Mouse (Mus musculus): ENCODE results near the gene Rgma.
A peak's percentile ranks its signal among the peaks of the same experiment; 100 is the strongest.

Rgma gene

GRCm38 (mm10) chr7:73371587-73372321 is 3.6 kb upstream of the Rgma start:
- DNase-seq: peak in 1 of 2 experiments; percentile 43

- peak; percentile 87 to 92 for DNase-seq
Observed at GRCm38 (mm10) chr7:73372352-73372970, 2.8 kb upstream of the Rgma start.

- DNase-seq: peak in 1 of 2 experiments; percentile 30
Observed at GRCm38 (mm10) chr7:73374727-73375126, 582 bp upstream of the Rgma start.

- peak; percentile 43 to 65 for DNase-seq
Observed at GRCm38 (mm10) chr7:73376101-73377001, 1.0 kb downstream of the Rgma start.

GRCm38 (mm10) chr7:73377307-73377706 is 2.0 kb downstream of the Rgma start:
- no peak for DNase-seq

GRCm38 (mm10) chr7:73378034-73378433 is 2.7 kb downstream of the Rgma start:
- DNase-seq: no peak

GRCm38 (mm10) chr7:73382843-73383242 is 7.5 kb downstream of the Rgma start:
- DNase-seq: no peak

GRCm38 (mm10) chr7:73388866-73389265 is 13.6 kb downstream of the Rgma start:
- DNase-seq: no peak

- DNase-seq: no peak
Observed at GRCm38 (mm10) chr7:73389419-73389818, 14.1 kb downstream of the Rgma start.

- peak; percentile 44 to 67 for DNase-seq
Observed at GRCm38 (mm10) chr7:73389871-73390294, 14.6 kb downstream of the Rgma start.

GRCm38 (mm10) chr7:73390426-73391001 is 15.2 kb downstream of the Rgma start:
- DNase-seq: no peak

GRCm38 (mm10) chr7:73391002-73391517 is 15.8 kb downstream of the Rgma start:
- DNase-seq: peak; percentile 92 to 95

GRCm38 (mm10) chr7:73391518-73392321 is 16.4 kb downstream of the Rgma start:
- peak; percentile 53 to 61 for DNase-seq

GRCm38 (mm10) chr7:73392359-73392758 is 17.1 kb downstream of the Rgma start:
- DNase-seq: no peak

- no peak for DNase-seq
Observed at GRCm38 (mm10) chr7:73393307-73394012, 18.2 kb downstream of the Rgma start.

GRCm38 (mm10) chr7:73394013-73394409 is 18.7 kb downstream of the Rgma start:
- DNase-seq: peak in 1 of 2 experiments; percentile 58

- DNase-seq: peak; percentile 92 to 95
Observed at GRCm38 (mm10) chr7:73398319-73398718, 23.0 kb downstream of the Rgma start.

- peak in 1 of 2 experiments; percentile 51 for DNase-seq
Observed at GRCm38 (mm10) chr7:73398806-73399442, 23.6 kb downstream of the Rgma start.

GRCm38 (mm10) chr7:73399501-73400044 is 24.3 kb downstream of the Rgma start:
- DNase-seq: peak; percentile 81 to 89
